Mouse (Mus musculus) bone marrow, adult 2 months (tissue): Measurements from ENCODE around the gene Sele.

Experiments used
- CTCF ChIP-seq: fragments of 200-500 bp; IDR thresholded peaks from 2 replicates; pipeline ENCODE4 v1.5.1; 2011; ENCODE audit warnings: low read length, control low read depth; ENCODE audit not compliant: control insufficient read depth, insufficient read depth
- POLR2A ChIP-seq: fragments of 200-500 bp; IDR thresholded peaks from 2 replicates; pipeline ENCODE4 v1.6.1; 2011; ENCODE audit warnings: low read depth, mild to moderate bottlenecking, control low read depth, low read length, borderline replicate concordance; ENCODE audit not compliant: control insufficient read depth

- TF ChIP-seq CTCF: no peak
- no peak for TF ChIP-seq POLR2A
These were observed 29.7 kb upstream of the Sele start for GRCm38 (mm10) chr1:164018221-164018896.
